Mouse (Mus musculus): Measurements from ENCODE around the gene Tmem223. TPM values are rescaled to one million over a fixed set of nuclear protein-coding genes. Genes with fewer than 3 reads are reported as not detected.

The Tmem223 gene
- total RNA-seq, 1 experiment from 2014 or later = 30.8 TPM

Other genes with a start within 250 kb of the Tmem223 start
- gene Slc22a8, start 179.7 kb upstream of the Tmem223 start, total RNA-seq (2023) = not detected
- gene Slc22a6, start 153.0 kb upstream of the Tmem223 start, total RNA-seq (2023) = not detected
- not detected for gene Chrm1, start 107.2 kb upstream of the Tmem223 start, total RNA-seq (2023)
- 200 TPM for gene Slc3a2, start 47.6 kb upstream of the Tmem223 start, total RNA-seq (2023)
- 89.2 TPM for gene Wdr74, start 35.2 kb upstream of the Tmem223 start, total RNA-seq (2023)
- gene 1700092M07Rik, start 30.3 kb upstream of the Tmem223 start, total RNA-seq (2023) = 2.3 TPM
- gene Stx5a, start 29.6 kb upstream of the Tmem223 start, total RNA-seq (2023) = 265 TPM
- 559 TPM for gene Nxf1, start 13.9 kb upstream of the Tmem223 start, total RNA-seq (2023)
- 61.1 TPM for gene Tmem179b, start 3.5 kb downstream of the Tmem223 start, total RNA-seq (2023)
- gene Taf6l, start 15.4 kb downstream of the Tmem223 start, total RNA-seq (2023) = 9.8 TPM
- gene Polr2g, start 27.6 kb downstream of the Tmem223 start, total RNA-seq (2023) = 50.4 TPM
- gene Zbtb3, start 31.6 kb downstream of the Tmem223 start, total RNA-seq (2023) = 0.26 TPM
- gene Ttc9c, start 48.3 kb downstream of the Tmem223 start, total RNA-seq (2023) = 21.2 TPM
- 101 TPM for gene Hnrnpul2, start 49.0 kb downstream of the Tmem223 start, total RNA-seq (2023)
- 16.0 TPM for gene AC129217.1, start 58.8 kb downstream of the Tmem223 start, total RNA-seq (2023)
- 37.6 TPM for gene Bscl2, start 66.5 kb downstream of the Tmem223 start, total RNA-seq (2023)
- not detected for gene Gng3, start 68.2 kb downstream of the Tmem223 start, total RNA-seq (2023)
- gene Lrrn4cl, start 79.8 kb downstream of the Tmem223 start, total RNA-seq (2023) = 0.91 TPM
- gene Ubxn1, start 100.5 kb downstream of the Tmem223 start, total RNA-seq (2023) = 116 TPM
- gene Uqcc3, start 109.9 kb downstream of the Tmem223 start, total RNA-seq (2023) = 36.2 TPM
- gene Lbhd1, start 112.7 kb downstream of the Tmem223 start, total RNA-seq (2023) = 9.4 TPM
- not detected for gene Gm49403, start 112.9 kb downstream of the Tmem223 start, total RNA-seq (2023)
- gene 1810009A15Rik, start 117.9 kb downstream of the Tmem223 start, total RNA-seq (2023) = 25.8 TPM
- 3.8 TPM for gene Gm49416, start 117.9 kb downstream of the Tmem223 start, total RNA-seq (2023)
- 18.6 TPM for gene Ints5, start 122.0 kb downstream of the Tmem223 start, total RNA-seq (2023)
- 134 TPM for gene Ganab, start 127.1 kb downstream of the Tmem223 start, total RNA-seq (2023)
- 41.9 TPM for gene B3gat3, start 149.4 kb downstream of the Tmem223 start, total RNA-seq (2023)
- gene Rom1, start 158.4 kb downstream of the Tmem223 start, total RNA-seq (2023) = 3.0 TPM
- 70.7 TPM for gene Eml3, start 158.6 kb downstream of the Tmem223 start, total RNA-seq (2023)
- 172 TPM for gene Mta2, start 170.9 kb downstream of the Tmem223 start, total RNA-seq (2023)
- gene Tut1, start 182.9 kb downstream of the Tmem223 start, total RNA-seq (2023) = 39.7 TPM
- 533 TPM for gene Eef1g, start 196.0 kb downstream of the Tmem223 start, total RNA-seq (2023)
- gene Ahnak, start 218.3 kb downstream of the Tmem223 start, total RNA-seq (2023) = 74.3 TPM

Data from CD4-positive naive resting alpha-beta T cell, adult 76 days (primary cell).